Mouse (Mus musculus) MEL (cell line): ENCODE data around the gene Bcar1.

Source experiments
- BHLHE40 ChIP-seq: IDR thresholded peaks from 2 replicates; pipeline ENCODE4 v1.6.1; 2012; ENCODE audit warnings: low read depth, mild to moderate bottlenecking, inconsistent platforms, low read length, improper control_type of control experiment, borderline replicate concordance
- E2F4 ChIP-seq: IDR thresholded peaks from 2 replicates; pipeline ENCODE4 v1.6.1; 2011; ENCODE audit warnings: low read depth, low read length, improper control_type of control experiment, borderline replicate concordance
- ELF1 ChIP-seq: IDR thresholded peaks from 2 replicates; pipeline ENCODE4 v1.6.1; 2014; ENCODE audit warnings: low read depth, mild to moderate bottlenecking, inconsistent platforms, low read length, improper control_type of control experiment, moderate library complexity
- EP300 ChIP-seq, 2 experiments: IDR thresholded peaks; 2 replicates each; pipeline ENCODE4 v1.6.1; 2011; ENCODE audit warnings: improper control_type of control experiment in 2 of 2, low read length in 2 of 2, low read depth in 1 of 2, mild to moderate bottlenecking in 1 of 2
- GATA1 ChIP-seq: IDR thresholded peaks from 2 replicates; pipeline ENCODE4 v1.6.1; 2011; ENCODE audit warnings: low read depth, low read length, improper control_type of control experiment
- HCFC1 ChIP-seq: IDR thresholded peaks from 2 replicates; pipeline ENCODE4 v1.6.1; 2012; ENCODE audit warnings: low read depth, mild to moderate bottlenecking, inconsistent platforms, low read length, improper control_type of control experiment, moderate library complexity
- MAX ChIP-seq: IDR thresholded peaks from 2 replicates; pipeline ENCODE4 v1.6.1; 2011; ENCODE audit warnings: low read length, improper control_type of control experiment
- NRF1 ChIP-seq: IDR thresholded peaks from 2 replicates; pipeline ENCODE4 v1.6.1; 2014; ENCODE audit warnings: low read depth, mild to moderate bottlenecking, inconsistent platforms, low read length, improper control_type of control experiment, moderate library complexity; ENCODE audit not compliant: poor library complexity, insufficient read depth, severe bottlenecking
- POLR2A ChIP-seq, 2 experiments: IDR thresholded peaks; 2 replicates each; pipeline ENCODE4 v1.6.1; 2011 to 2012; ENCODE audit warnings: low read length in 2 of 2, mild to moderate bottlenecking in 2 of 2, control low read depth in 1 of 2, improper control_type of control experiment in 1 of 2, low read depth in 1 of 2, moderate library complexity in 1 of 2; ENCODE audit not compliant: control insufficient read depth in 1 of 2, insufficient read depth in 1 of 2, poor library complexity in 1 of 2
- RCOR1 ChIP-seq: IDR thresholded peaks from 2 replicates; pipeline ENCODE4 v1.6.1; 2012; ENCODE audit warnings: low read depth, mild to moderate bottlenecking, inconsistent platforms, low read length, improper control_type of control experiment

DNA sequence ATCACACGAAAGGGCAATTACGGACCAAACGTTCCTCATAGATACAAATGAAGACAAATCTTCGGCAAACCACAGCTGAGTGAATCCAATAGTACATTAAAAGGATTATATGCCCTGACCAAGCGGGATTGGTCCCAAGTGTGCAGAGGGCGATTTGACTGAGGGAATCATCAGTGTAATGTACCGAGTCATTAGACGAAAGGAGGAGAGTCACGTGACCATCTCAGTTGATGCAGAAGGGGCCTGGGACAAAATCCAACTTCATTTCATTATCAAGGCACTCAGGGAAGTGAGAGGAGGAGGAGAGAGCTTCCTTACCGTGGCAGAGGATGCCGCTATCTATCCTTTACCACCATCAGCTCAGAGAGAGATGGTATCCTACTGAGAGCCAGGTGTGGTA lies 62.5 kb downstream of the Bcar1 start:
- TF ChIP-seq NRF1, result no peak
- no peak for TF ChIP-seq E2F4
- no peak for TF ChIP-seq EP300 (IDR thresholded peaks at IDR 0.05; ENCODE audit: low read depth in 1 of 2, low read length in 2 of 2)
- no peak for TF ChIP-seq RCOR1
- TF ChIP-seq BHLHE40, result no peak
- TF ChIP-seq MAX, result no peak
- TF ChIP-seq HCFC1, result no peak
- TF ChIP-seq POLR2A (IDR thresholded peaks at IDR 0.05; ENCODE audit: control insufficient read depth in 1 of 2, insufficient read depth in 1 of 2, low read depth in 1 of 2, low read length in 2 of 2, poor library complexity in 1 of 2), result no peak
- TF ChIP-seq ELF1, result no peak
- no peak for TF ChIP-seq GATA1
